Mouse (Mus musculus): ENCODE measurements at regions not wholly inside any gene's neighbourhood (a gene's known extent, or its start where the extent isn't known, plus 50 kb on each side); places are given as distances from the start of the nearest gene placed in this dataset.

DNA sequence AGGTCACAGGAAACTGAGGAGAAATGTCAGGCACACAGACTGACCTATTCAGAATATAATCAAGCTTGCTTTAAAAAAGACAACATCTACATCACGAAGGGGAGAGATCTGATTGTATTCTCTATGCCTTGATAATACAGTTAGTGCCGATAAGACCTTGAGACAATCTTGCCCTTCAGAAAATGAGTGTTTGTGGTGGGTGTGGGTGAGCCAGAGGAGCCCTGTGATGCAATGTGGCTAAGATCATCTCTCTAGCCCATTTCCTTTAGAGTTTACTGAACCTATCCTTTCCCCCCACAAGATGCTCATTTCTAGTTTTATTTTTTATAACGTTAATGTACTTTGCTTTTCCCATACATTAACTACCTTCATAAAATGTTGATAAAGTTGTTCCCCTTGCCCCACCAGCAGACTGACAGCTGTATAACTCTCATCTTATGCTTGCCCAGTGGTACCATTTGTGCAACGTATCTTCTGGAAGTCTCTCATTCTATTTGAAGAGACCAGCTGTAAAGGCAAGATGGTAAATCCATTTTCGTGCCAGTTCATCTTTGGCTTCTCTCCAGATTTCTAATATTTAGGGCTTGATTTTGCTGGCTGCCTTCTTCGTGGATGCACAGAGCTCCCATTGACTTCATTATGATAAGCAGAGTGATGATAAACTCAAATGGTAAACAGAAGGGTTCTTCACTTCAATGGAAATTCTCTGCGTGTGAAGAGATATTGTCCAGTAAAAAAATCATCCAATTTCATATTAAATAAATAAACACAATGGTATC, 1066.1 kb downstream of the Car8 start:
- H3K27me3 ChIP-seq (ENCODE audit: control insufficient read depth, insufficient read depth, low read length) = no peaks in the 10 kb centered on the region
- no peak overlapping the region for H3K4me2 ChIP-seq (ENCODE audit: low read length)
- no peak overlapping the region for H3K27ac ChIP-seq (replicated peaks in 1 of 2; ENCODE audit: control insufficient read depth in 1 of 2, insufficient read depth in 1 of 2, low read depth in 2 of 2, low read length in 2 of 2)
- no peak overlapping the region for H3K9ac ChIP-seq (ENCODE audit: low read length)
- WGBS = 67% methylated on average over 7 of the region's 7 CpGs
- H3K36me3 ChIP-seq (ENCODE audit: control insufficient read depth, insufficient read depth, low read length) = no peaks in the 10 kb centered on the region
- H3K4me3 ChIP-seq (ENCODE audit: control insufficient read depth in 1 of 2, insufficient read depth in 1 of 2, low read depth in 1 of 2, low read length in 2 of 2) = no peak overlapping the region
- no peaks in the 10 kb centered on the region for H3K9me3 ChIP-seq (ENCODE audit: control insufficient read depth, low read length)
- no peaks in the 10 kb centered on the region for H3K4me1 ChIP-seq (ENCODE audit: control insufficient read depth in 2 of 2, insufficient read depth in 2 of 2, low read length in 2 of 2)
- ATAC-seq (ENCODE audit: insufficient number of reproducible peaks, insufficient read depth, low FRiP score, low read depth) = no peak

DNA sequence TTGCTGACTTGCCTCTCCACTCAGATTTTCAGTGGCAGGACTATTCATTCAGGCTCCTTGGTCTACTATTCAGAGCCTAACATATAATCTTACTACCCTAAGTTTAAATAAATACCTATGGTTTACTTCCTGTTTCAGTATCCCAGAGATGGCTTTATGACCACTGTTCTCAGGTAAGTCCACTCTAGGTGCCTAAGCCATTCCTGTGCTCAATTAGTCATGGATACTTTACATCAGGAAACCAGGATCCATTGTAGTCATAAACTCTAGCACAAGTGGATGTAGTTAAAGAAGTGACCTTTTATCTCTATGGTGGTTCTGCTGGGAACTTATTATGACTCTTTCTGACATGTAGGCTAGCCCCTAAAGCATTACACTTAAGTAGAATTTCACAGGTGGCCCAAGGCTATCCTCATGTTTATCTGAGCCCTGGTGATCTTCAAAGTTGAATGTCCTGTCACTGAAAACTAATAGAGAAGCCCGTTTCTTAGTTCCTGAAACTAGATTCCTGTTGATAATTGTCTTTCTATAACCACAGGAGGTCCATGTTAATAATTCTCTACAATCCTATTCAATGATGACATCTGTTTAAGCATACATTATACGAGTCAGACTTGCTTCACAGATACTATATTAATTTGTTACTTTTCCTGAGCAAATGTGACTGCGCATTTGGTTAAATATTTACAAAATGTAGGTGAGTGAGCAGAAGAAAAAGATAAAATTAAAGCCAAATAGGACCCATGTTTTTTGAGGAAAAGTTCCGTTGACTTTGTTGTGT, 1067.0 kb downstream of the Car8 start:
- Histone ChIP-seq H3K27ac (replicated peaks in 1 of 2; ENCODE audit: control insufficient read depth in 1 of 2, insufficient read depth in 1 of 2, low read depth in 2 of 2, low read length in 2 of 2) (no peak overlapping the region), H3K4me3 (ENCODE audit: control insufficient read depth in 1 of 2, insufficient read depth in 1 of 2, low read depth in 1 of 2, low read length in 2 of 2) (no peak overlapping the region), H3K9ac (ENCODE audit: low read length) (no peak overlapping the region), H3K4me1 (ENCODE audit: control insufficient read depth in 2 of 2, insufficient read depth in 2 of 2, low read length in 2 of 2) (no peaks in the 10 kb centered on the region), H3K4me2 (ENCODE audit: low read length) (no peak overlapping the region), H3K9me3 (ENCODE audit: control insufficient read depth, low read length) (no peaks in the 10 kb centered on the region), H3K36me3 (ENCODE audit: control insufficient read depth, insufficient read depth, low read length) (no peaks in the 10 kb centered on the region), H3K27me3 (ENCODE audit: control insufficient read depth, insufficient read depth, low read length) (no peaks in the 10 kb centered on the region)
- no peak for ATAC-seq (ENCODE audit: insufficient number of reproducible peaks, insufficient read depth, low FRiP score, low read depth)
- 82% methylated on average over 4 of the region's 4 CpGs for WGBS

DNA sequence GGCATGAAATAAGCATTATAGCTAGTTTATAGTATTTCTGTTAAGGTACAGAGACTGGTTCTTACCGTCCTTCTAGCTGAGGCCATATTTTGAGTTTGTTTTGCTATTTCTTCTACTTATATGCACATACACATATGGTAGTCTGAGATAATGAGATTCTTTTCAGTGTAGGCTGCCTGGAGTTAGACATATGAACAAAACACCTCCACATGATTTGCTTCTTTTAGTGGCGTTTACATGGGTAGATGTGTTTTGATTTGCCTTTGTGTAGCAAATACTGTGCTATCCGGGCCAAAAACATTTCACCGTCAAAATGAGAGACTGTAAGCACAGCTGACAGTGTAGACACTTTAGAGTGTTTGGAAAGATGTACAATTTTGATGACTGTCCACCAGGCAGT, 1077.4 kb downstream of the Car8 start:
- H3K4me2 ChIP-seq (ENCODE audit: low read length) = no peak overlapping the region
- 85% methylated on average over 4 of the region's 4 CpGs for WGBS

DNA sequence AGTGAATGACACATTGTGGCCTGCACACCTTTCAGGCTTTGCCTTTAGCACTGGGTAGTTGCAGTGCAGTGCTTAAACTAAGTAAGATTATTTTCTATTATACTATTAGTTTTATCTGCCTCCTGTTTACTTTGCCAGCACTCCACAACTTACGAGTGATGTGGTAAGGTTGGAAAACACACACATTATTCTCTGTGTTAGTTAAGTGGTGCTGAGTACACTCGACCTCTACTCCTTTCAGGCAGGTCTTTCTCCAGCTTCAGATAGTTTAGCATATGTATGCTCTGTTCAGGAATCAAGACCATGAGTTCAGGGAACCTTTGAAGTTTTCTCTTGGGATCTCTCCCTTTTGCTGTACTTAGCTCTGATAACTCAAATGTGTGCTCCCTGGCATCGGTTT, 1081.0 kb downstream of the Car8 start:
- no peaks in the 10 kb centered on the region for H3K9me3 ChIP-seq (ENCODE audit: control insufficient read depth, low read length)
- H3K27ac ChIP-seq (replicated peaks in 1 of 2; ENCODE audit: control insufficient read depth in 1 of 2, insufficient read depth in 1 of 2, low read depth in 2 of 2, low read length in 2 of 2) = no peak overlapping the region
- no peaks in the 10 kb centered on the region for H3K27me3 ChIP-seq (ENCODE audit: control insufficient read depth, insufficient read depth, low read length)
- no peak overlapping the region for H3K4me2 ChIP-seq (ENCODE audit: low read length)
- H3K4me1 ChIP-seq (ENCODE audit: control insufficient read depth in 2 of 2, insufficient read depth in 2 of 2, low read length in 2 of 2) = no peaks in the 10 kb centered on the region
- H3K4me3 ChIP-seq (ENCODE audit: control insufficient read depth in 1 of 2, insufficient read depth in 1 of 2, low read depth in 1 of 2, low read length in 2 of 2) = no peak overlapping the region
- 70% methylated on average over 3 of the region's 3 CpGs for WGBS
- no peak overlapping the region for H3K9ac ChIP-seq (ENCODE audit: low read length)
- no peak for ATAC-seq (ENCODE audit: insufficient number of reproducible peaks, insufficient read depth, low FRiP score, low read depth)
- H3K36me3 ChIP-seq (ENCODE audit: control insufficient read depth, insufficient read depth, low read length) = no peaks in the 10 kb centered on the region

More for the DNA sequence above, 1077.4 kb downstream of the Car8 start:
- H3K9me3 ChIP-seq (ENCODE audit: control insufficient read depth, low read length) = no peaks in the 10 kb centered on the region
- H3K4me1 ChIP-seq (ENCODE audit: control insufficient read depth in 2 of 2, insufficient read depth in 2 of 2, low read length in 2 of 2) = no peaks in the 10 kb centered on the region
- no peak for ATAC-seq (ENCODE audit: insufficient number of reproducible peaks, insufficient read depth, low FRiP score, low read depth)
- H3K9ac ChIP-seq (ENCODE audit: low read length) = no peak overlapping the region
- no peak overlapping the region for H3K27ac ChIP-seq (replicated peaks in 1 of 2; ENCODE audit: control insufficient read depth in 1 of 2, insufficient read depth in 1 of 2, low read depth in 2 of 2, low read length in 2 of 2)
- no peaks in the 10 kb centered on the region for H3K36me3 ChIP-seq (ENCODE audit: control insufficient read depth, insufficient read depth, low read length)
- no peaks in the 10 kb centered on the region for H3K27me3 ChIP-seq (ENCODE audit: control insufficient read depth, insufficient read depth, low read length)
- H3K4me3 ChIP-seq (ENCODE audit: control insufficient read depth in 1 of 2, insufficient read depth in 1 of 2, low read depth in 1 of 2, low read length in 2 of 2) = no peak overlapping the region

DNA sequence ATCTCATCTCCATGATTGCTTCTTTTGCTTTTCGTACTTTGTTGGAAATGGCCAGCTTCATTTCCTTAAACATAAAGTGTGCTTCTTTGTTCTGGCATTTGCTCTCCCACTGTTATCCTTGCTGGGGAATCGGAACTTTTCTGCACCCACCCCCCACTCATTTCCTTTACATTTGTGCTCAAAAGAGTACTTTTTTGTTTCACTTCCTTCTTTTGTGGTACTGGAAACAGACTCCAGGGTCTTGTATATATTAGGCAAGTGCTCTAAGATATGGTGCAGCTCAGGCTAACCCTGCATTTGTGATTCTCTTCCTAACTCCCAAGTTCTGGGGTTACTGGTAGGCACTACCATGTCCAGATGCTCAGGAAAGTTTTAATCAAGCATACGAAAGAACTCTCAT, 1084.6 kb downstream of the Car8 start:
- no peaks in the 10 kb centered on the region for H3K9me3 ChIP-seq (ENCODE audit: control insufficient read depth, low read length)
- H3K36me3 ChIP-seq (ENCODE audit: control insufficient read depth, insufficient read depth, low read length) = no peaks in the 10 kb centered on the region
- 69% methylated on average over 3 of the region's 3 CpGs for WGBS
- no peaks in the 10 kb centered on the region for H3K4me1 ChIP-seq (ENCODE audit: control insufficient read depth in 2 of 2, insufficient read depth in 2 of 2, low read length in 2 of 2)
- no peaks in the 10 kb centered on the region for H3K27me3 ChIP-seq (ENCODE audit: control insufficient read depth, insufficient read depth, low read length)
- no peak overlapping the region for H3K4me3 ChIP-seq (ENCODE audit: control insufficient read depth in 1 of 2, insufficient read depth in 1 of 2, low read depth in 1 of 2, low read length in 2 of 2)
- H3K4me2 ChIP-seq (ENCODE audit: low read length) = no peak overlapping the region
- H3K27ac ChIP-seq (replicated peaks in 1 of 2; ENCODE audit: control insufficient read depth in 1 of 2, insufficient read depth in 1 of 2, low read depth in 2 of 2, low read length in 2 of 2) = no peak overlapping the region
- no peak overlapping the region for H3K9ac ChIP-seq (ENCODE audit: low read length)
- no peak for ATAC-seq (ENCODE audit: insufficient number of reproducible peaks, insufficient read depth, low FRiP score, low read depth)

DNA sequence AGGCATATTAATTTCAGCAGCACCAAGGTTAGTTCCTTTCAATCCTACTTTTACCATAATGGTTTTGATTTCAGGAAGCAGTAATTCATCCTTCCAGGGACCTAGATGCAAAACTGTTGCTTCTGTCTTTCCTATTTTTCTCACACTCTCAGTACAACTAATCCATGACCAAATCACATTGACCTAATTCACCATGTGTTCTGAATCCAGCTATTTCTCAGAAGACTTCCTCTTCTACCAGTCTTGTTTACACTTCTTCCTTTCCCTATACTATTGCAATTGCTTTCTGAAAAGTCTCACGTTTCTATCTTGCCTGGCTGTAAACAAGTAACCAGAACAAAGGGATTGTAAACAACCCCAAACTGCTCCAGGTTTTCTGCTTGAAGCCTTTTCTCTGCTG, 1085.0 kb downstream of the Car8 start:
- Histone ChIP-seq H3K27me3 (ENCODE audit: control insufficient read depth, insufficient read depth, low read length) (no peaks in the 10 kb centered on the region), H3K4me3 (ENCODE audit: control insufficient read depth in 1 of 2, insufficient read depth in 1 of 2, low read depth in 1 of 2, low read length in 2 of 2) (no peak overlapping the region), H3K4me1 (ENCODE audit: control insufficient read depth in 2 of 2, insufficient read depth in 2 of 2, low read length in 2 of 2) (no peaks in the 10 kb centered on the region), H3K9ac (ENCODE audit: low read length) (no peak overlapping the region), H3K36me3 (ENCODE audit: control insufficient read depth, insufficient read depth, low read length) (no peaks in the 10 kb centered on the region), H3K4me2 (ENCODE audit: low read length) (no peak overlapping the region), H3K27ac (replicated peaks in 1 of 2; ENCODE audit: control insufficient read depth in 1 of 2, insufficient read depth in 1 of 2, low read depth in 2 of 2, low read length in 2 of 2) (no peak overlapping the region), H3K9me3 (ENCODE audit: control insufficient read depth, low read length) (no peaks in the 10 kb centered on the region)
- 33% methylated on average over 1 of the region's 1 CpGs for WGBS
- ATAC-seq (ENCODE audit: insufficient number of reproducible peaks, insufficient read depth, low FRiP score, low read depth) = no peak

DNA sequence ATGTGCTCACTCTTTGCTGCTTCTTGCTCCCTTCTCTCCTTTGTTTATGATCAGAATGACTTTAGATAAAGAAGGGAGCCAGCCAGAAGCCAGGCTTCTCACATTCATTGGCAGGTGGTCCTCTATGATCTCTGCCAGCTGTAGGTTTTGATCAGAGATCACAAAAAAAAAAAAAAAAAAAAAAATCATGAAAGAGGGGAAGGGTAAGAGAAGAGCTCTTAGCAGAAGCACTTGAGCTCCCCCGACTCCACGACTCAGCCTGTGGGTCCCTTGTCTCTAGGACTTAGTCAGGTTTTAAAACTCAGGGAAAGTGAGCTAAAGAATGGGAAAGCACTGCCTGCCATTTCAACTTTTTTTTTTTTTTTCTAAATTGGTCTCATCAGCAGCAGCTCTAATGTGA, 1093.1 kb downstream of the Car8 start:
- no peak overlapping the region for H3K4me2 ChIP-seq (ENCODE audit: low read length)
- no peaks in the 10 kb centered on the region for H3K27me3 ChIP-seq (ENCODE audit: control insufficient read depth, insufficient read depth, low read length)
- H3K27ac ChIP-seq (replicated peaks in 1 of 2; ENCODE audit: control insufficient read depth in 1 of 2, insufficient read depth in 1 of 2, low read depth in 2 of 2, low read length in 2 of 2) = no peak overlapping the region
- H3K36me3 ChIP-seq (ENCODE audit: control insufficient read depth, insufficient read depth, low read length) = no peaks in the 10 kb centered on the region
- no peak overlapping the region for H3K4me3 ChIP-seq (ENCODE audit: control insufficient read depth in 1 of 2, insufficient read depth in 1 of 2, low read depth in 1 of 2, low read length in 2 of 2)
- no peaks in the 10 kb centered on the region for H3K4me1 ChIP-seq (ENCODE audit: control insufficient read depth in 2 of 2, insufficient read depth in 2 of 2, low read length in 2 of 2)
- no peak for ATAC-seq (ENCODE audit: insufficient number of reproducible peaks, insufficient read depth, low FRiP score, low read depth)
- WGBS = 35% methylated on average over 2 of the region's 2 CpGs
- H3K9me3 ChIP-seq (ENCODE audit: control insufficient read depth, low read length) = no peaks in the 10 kb centered on the region
- H3K9ac ChIP-seq (ENCODE audit: low read length) = no peak overlapping the region

Data from heart, embryonic 14.5 days (tissue).